Mouse (Mus musculus) naive thymus-derived CD4-positive, alpha-beta T cell, adult 2 months (primary cell): ENCODE measurements around the gene Hes1.
A peak's percentile ranks its signal among the peaks of the same experiment; 100 is the strongest.

Experiments
- DNase-seq: peaks from one replicate; pipeline ENCODE4 v3.0.0-alpha.2; 2011; ENCODE audit warnings: low read depth

The Hes1 gene

DNA sequence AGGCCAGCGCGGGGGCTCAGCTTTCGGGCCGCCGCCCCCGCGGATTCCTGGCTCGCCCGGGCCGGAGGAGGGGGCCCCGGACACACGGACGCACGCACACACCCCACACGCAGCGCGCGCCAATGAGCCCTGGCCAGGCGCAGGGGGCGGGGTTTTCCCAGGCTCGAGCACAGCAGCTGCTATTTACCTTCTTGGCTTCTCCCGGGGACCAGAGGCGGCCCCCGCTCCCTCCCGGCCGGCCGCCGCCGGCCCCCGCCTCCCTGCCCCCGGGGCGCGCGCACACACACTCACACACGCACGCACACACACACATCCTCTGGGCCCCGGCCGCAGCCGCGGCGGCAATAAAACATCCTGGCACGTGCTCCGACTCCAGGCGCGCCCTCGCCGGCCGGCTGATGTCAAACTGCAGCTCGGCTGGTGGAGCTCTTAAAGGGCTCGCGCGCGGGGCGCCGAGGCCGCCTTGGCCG is at the start of gene Hes1:
Gene Hes1 (plus strand): TSS at position 401 of the 470 bp plus-strand sequence.
- DNase-seq: peak; percentile 77

DNA sequence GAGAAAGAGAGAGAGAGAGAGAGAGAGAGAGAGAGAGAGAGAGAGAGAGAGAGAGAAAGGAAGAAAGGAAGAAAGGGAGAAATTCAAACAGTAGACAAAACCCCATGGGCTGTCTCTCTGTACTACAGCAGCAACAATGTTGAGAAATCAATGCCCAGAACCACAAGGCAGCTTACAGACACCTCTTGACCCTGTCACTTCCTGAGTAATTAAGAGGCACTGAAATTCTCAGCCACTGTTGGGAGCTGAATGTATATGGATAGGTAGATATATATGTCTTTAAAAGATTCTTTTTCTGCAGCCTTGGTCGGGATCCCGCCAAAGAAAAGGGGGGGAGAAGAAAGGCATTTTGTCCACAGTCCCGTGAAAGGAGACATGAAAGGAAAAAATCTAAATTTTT is 48.1 kb upstream of the Hes1 start:
- no peak for DNase-seq

DNA sequence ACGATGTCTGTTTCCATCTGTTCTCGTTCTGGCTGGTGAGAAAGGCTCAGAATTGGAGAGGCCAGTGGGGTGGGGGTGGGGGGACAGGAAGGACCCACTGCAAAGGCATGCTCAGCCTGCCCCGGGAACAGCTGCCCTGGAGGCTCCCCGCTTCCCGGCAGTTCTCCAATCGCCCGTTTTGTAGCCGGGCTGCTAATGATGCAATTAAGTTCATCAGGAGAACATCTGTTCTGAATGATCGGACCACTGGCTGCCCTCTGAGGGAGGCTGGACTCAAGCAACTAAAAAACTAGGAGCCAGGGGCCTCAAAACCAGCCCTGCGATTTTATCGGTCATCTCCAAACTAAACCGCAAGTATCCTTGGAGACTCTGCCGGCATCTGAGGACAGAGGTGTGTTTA is 44.1 kb upstream of the Hes1 start:
- no peak for DNase-seq

DNA sequence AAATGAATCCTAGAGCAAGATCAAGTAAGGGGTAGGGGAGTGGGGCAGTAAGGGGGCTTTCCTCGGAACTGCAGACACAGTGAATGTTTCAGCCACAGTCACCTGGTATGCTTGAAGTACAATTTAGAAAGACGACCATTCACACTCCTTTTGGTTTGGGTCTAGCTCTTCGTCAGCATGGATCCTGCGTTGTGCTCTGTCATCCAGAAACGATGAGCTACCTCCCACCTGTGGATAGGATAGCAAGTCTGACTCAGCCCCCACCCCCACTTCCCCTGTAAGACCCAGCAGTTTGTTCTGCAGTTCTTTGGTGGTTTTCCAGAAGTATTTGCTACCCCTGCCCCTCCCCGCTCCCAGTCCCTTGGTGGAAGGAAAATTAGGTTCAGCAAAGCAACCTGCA is 41.8 kb upstream of the Hes1 start:
- no peak for DNase-seq

GRCm38 (mm10) chr16:30022890-30023797 is 41.0 kb upstream of the Hes1 start:
- no peak for DNase-seq

DNA sequence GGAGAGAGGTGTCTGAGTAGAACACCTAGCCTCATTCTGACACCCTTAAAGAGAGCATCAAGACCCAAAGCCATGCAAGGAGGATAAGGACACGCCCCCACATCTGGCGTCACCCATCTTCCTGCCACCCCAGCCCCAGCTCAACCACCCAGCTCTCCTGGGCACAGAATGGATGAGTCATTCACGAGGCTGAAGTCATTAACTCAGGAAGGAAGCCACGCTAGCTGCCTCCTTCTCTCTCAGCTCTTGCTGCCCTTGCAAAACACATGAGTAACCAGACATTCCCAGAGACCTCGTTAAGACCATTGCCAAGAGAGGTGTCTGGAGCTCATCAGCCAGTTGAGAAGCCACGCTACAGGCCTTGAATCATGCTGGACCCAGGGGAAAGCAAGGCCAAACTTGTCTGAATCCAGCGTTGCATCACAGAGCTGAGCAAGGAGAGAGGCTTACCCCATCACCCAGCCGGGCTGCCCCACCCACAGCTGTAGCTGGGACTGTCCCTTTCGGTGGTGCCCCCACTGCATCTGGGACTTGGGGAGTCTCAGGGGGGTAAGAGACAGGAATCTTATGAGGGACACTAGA is 39.4 kb upstream of the Hes1 start:
- peak; percentile 35 for DNase-seq

DNA sequence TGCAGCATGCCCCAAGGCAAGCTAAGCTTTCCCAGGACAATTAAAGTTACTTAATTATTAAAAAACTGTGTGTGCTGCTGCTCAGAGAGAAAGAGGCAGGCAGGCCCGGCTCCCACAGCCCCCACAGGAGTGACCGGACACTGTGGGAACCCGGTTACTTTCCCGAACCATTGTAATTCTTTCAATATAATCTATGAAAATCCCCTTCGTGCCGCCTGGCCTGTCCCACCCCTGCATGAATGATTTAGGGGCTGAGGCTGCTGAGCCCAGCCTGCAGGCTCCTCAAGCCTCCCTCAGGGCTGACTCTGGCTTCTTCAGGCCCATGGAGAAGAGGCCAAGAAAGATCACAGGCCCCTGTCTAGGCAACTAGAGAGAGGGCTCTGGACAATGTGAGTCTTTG is 36.0 kb upstream of the Hes1 start:
- no peak for DNase-seq

DNA sequence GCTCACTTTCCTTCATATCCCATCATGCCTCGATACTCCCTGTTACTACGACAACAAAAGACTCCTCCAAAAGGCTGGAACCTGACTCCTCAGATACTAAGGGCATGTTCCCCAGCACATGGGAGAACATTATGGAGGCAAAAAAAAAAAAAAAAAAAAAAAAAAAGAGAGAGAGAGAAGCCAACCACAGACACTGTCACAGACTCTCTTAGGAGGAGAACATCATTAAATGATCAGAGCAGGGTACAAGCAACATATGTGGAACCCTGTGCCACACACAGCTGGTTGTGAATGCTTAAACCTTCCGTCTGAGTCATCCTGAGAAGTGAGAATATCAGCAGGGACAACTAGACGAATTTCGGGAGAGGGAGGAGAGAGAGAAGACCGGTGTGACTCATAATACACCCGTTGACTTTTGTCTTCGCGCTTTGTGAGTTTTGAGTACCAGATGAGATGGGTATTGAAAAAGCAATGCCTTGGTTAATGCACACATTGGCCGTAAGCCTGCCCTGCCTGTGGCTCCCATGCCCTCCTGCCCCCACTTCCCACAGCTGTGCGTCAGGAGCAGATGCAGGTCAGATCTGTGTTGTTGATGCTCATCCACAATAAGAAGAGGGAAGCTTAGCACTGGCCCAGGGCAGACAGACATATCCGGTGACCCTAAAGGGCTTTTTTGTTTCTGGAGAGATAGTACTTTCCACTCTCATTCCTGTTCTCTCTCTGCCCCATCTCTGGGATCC is 34.8 kb upstream of the Hes1 start:
- DNase-seq: no peak

- DNase-seq: no peak
Observed at GRCm38 (mm10) chr16:30032326-30032904, 31.8 kb upstream of the Hes1 start.

- no peak for DNase-seq
Observed at GRCm38 (mm10) chr16:30033390-30033789, 30.8 kb upstream of the Hes1 start.

DNA sequence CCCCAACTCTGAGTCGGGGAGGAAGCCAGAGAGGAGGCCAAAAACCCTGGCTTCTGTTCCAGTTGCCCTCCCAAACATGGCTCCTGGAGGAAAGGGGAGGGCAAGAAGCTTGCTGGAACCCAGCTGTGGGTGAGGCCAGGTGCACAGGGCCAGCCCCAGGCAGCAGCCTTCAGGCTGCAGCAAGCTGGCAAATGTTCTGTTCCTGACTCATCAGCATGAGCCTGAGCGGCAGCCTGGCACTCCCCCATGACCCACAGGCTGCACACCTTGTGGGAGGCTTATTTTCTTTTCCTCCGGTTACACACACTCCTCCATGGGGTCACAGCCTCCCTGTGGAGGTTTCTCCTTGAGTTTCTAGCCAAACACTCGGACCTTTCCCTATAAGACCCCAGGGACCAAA is 30.2 kb upstream of the Hes1 start:
- DNase-seq: no peak

DNA sequence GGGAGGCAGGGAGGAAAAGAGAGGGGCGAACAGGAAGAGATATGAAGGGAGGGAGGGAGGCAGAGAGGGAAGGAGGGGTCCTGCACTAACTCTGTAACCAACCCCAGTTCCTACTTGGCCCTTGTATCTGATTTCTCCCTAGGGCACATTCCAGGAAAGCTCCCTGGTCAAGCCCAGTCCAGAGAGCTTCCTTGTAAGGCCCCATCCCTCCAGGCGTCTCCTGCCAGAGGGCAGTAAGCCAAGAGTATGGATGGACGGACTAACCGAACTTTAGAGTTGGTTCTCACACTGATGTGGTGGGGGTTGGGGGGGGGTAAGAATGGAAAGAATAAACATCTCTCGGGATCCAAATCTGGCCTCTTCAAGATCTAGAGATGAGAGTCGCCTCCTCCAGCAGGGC is 29.7 kb upstream of the Hes1 start:
- DNase-seq: no peak

DNA sequence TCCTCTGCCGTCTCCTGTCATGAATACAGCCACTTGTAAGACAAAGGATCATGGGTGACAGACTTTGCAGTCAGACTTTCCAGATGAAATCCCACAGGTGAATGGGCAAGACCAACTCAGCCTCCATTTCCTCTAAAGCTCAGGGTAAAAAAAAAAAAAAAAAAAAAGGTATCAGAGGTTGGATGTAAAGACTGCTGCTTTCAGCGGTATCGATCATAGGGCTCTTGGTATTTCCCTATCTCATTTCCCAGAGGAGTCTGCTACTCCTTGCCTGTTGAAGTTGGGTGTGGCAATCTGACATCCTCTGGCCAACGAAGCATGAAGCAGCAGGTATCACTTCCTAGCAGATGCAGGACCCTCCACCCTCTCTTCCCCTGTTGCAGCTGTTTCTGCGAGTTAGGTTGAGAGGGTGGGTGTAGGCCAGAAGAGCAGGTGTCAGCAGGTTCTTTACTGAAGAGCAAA is 29.2 kb upstream of the Hes1 start:
- no peak for DNase-seq

- DNase-seq: no peak
Observed at GRCm38 (mm10) chr16:30036104-30036503, 28.1 kb upstream of the Hes1 start.

- peak; percentile 50 for DNase-seq
Observed at GRCm38 (mm10) chr16:30038663-30039593, 25.3 kb upstream of the Hes1 start.

GRCm38 (mm10) chr16:30039841-30040240 is 24.3 kb upstream of the Hes1 start:
- no peak for DNase-seq

DNA sequence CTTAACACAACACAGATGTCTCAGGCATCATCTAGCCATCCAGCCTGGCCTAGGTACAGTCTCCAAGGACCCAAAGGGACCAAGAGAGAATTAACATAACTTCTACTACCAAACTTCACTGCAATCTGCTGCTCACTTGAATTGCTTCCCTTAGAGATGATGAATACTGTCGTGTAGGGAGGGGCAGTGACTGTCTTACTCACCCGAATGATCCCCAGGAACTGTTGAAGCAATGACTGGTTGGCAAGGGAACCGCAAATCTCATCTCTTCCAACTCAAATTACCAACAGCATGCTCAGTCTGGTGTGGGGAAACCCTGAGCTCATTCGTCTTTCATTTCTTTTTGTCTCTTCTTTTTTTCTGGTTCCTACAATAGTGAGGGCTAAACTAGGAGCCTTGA is 21.3 kb upstream of the Hes1 start:
- DNase-seq: no peak

GRCm38 (mm10) chr16:30045615-30046014 is 18.6 kb upstream of the Hes1 start:
- no peak for DNase-seq

GRCm38 (mm10) chr16:30047010-30047409 is 17.2 kb upstream of the Hes1 start:
- no peak for DNase-seq

GRCm38 (mm10) chr16:30047421-30047831 is 16.8 kb upstream of the Hes1 start:
- DNase-seq: no peak
